Mouse (Mus musculus): Measurements from ENCODE around the gene Aoc2. TPM values are rescaled to one million over a fixed set of nuclear protein-coding genes. Genes with fewer than 3 reads are reported as not detected.
"Not testable (repeated sequence)": the region's sequence is repeated elsewhere in the genome, so short reads cannot be mapped to it uniquely, and the experiment has no call there.

Gene Aoc2
- polyA plus RNA-seq, 1 experiment = 10.6 TPM

GRCm38 (mm10) chr11:101328941-101329635 lies 4.2 kb downstream of the Aoc2 start:
- H3K27ac ChIP-seq (ENCODE audit: insufficient read depth, low read length) = no peak overlapping the region
- H3K27me3 ChIP-seq (ENCODE audit: control insufficient read depth, insufficient read depth, low read length) = no peaks in the 10 kb centered on the region
- peaks cover 11% of the 10 kb centered on the region for H3K36me3 ChIP-seq (ENCODE audit: control insufficient read depth, insufficient read depth, low read length)
- no peak for TF ChIP-seq CTCF (IDR thresholded peaks at IDR 0.05; ENCODE audit: extremely low read depth, insufficient read depth, insufficient read length, insufficient replicate concordance)
- TF ChIP-seq POLR2A (IDR thresholded peaks at IDR 0.05; ENCODE audit: low read depth, low read length) = no peak
- DNase-seq (ENCODE audit: low read depth in 1 of 2, low spot score in 2 of 2) = no peak
- no peak overlapping the region for H3K4me3 ChIP-seq (ENCODE audit: extremely low read depth, insufficient read depth, insufficient read length)
- no peaks in the 10 kb centered on the region for H3K4me1 ChIP-seq (ENCODE audit: control insufficient read depth, insufficient read depth, insufficient read length)
- 87% methylated on average over 6 of the region's 6 CpGs for WGBS

GRCm38 (mm10) chr11:101330371-101330924 lies 5.6 kb downstream of the Aoc2 start, which contains the start of gene Aoc3:
Gene Aoc3, plus strand, starts transcription at chr11:101330605.
- TF ChIP-seq POLR2A (IDR thresholded peaks at IDR 0.05; ENCODE audit: low read depth, low read length) (no peak), CTCF (IDR thresholded peaks at IDR 0.05; ENCODE audit: extremely low read depth, insufficient read depth, insufficient read length, insufficient replicate concordance) (no peak)
- 77% methylated on average over 7 of the region's 7 CpGs for WGBS
- no peak within 1 kb of the TSS for H3K4me3 ChIP-seq (ENCODE audit: extremely low read depth, insufficient read depth, insufficient read length)
- H3K4me1 ChIP-seq (ENCODE audit: control insufficient read depth, insufficient read depth, insufficient read length) = no peaks in the 10 kb centered on the region
- H3K27me3 ChIP-seq (ENCODE audit: control insufficient read depth, insufficient read depth, low read length) = no peaks in the 10 kb centered on the region
- peaks cover 1% of the 10 kb centered on the region; the same call in 1 of the 2 replicates for H3K36me3 ChIP-seq (ENCODE audit: control insufficient read depth, insufficient read depth, low read length)
- H3K27ac ChIP-seq (ENCODE audit: insufficient read depth, low read length) = no peak within 1 kb of the TSS
- no peak for DNase-seq (ENCODE audit: low read depth in 1 of 2, low spot score in 2 of 2)

GRCm38 (mm10) chr11:101330961-101331360 lies 6.1 kb downstream of the Aoc2 start:
- H3K4me1 ChIP-seq (ENCODE audit: control insufficient read depth, insufficient read depth, insufficient read length); H3K27me3 ChIP-seq (ENCODE audit: control insufficient read depth, insufficient read depth, low read length); H3K27ac ChIP-seq (ENCODE audit: insufficient read depth, low read length); H3K36me3 ChIP-seq (ENCODE audit: control insufficient read depth, insufficient read depth, low read length); H3K4me3 ChIP-seq (ENCODE audit: extremely low read depth, insufficient read depth, insufficient read length); DNase-seq (ENCODE audit: low read depth in 1 of 2, low spot score in 2 of 2): not testable (repeated sequence)
- WGBS = 81% methylated on average over 6 of the region's 6 CpGs

GRCm38 (mm10) chr11:101332537-101332936 lies 7.7 kb downstream of the Aoc2 start:
- H3K36me3 ChIP-seq (ENCODE audit: control insufficient read depth, insufficient read depth, low read length) = no peaks in the 10 kb centered on the region
- no peak for DNase-seq (ENCODE audit: low read depth in 1 of 2, low spot score in 2 of 2)
- H3K4me1 ChIP-seq (ENCODE audit: control insufficient read depth, insufficient read depth, insufficient read length) = peaks cover 3% of the 10 kb centered on the region; the same call in 1 of the 2 replicates
- H3K4me3 ChIP-seq (ENCODE audit: extremely low read depth, insufficient read depth, insufficient read length) = no peak overlapping the region
- no peaks in the 10 kb centered on the region for H3K27me3 ChIP-seq (ENCODE audit: control insufficient read depth, insufficient read depth, low read length)
- TF ChIP-seq CTCF (IDR thresholded peaks at IDR 0.05; ENCODE audit: extremely low read depth, insufficient read depth, insufficient read length, insufficient replicate concordance) = no peak
- TF ChIP-seq POLR2A (IDR thresholded peaks at IDR 0.05; ENCODE audit: low read depth, low read length) = no peak
- H3K27ac ChIP-seq (ENCODE audit: insufficient read depth, low read length) = no peak overlapping the region
- WGBS = 74% methylated on average over 3 of the region's 3 CpGs

GRCm38 (mm10) chr11:101334023-101334422 lies 9.2 kb downstream of the Aoc2 start:
- TF ChIP-seq CTCF (IDR thresholded peaks at IDR 0.05; ENCODE audit: extremely low read depth, insufficient read depth, insufficient read length, insufficient replicate concordance) = no peak
- no peak for TF ChIP-seq POLR2A (IDR thresholded peaks at IDR 0.05; ENCODE audit: low read depth, low read length)
- DNase-seq (ENCODE audit: low read depth in 1 of 2, low spot score in 2 of 2) = no peak
- no peaks in the 10 kb centered on the region for H3K36me3 ChIP-seq (ENCODE audit: control insufficient read depth, insufficient read depth, low read length)
- no peak overlapping the region for H3K27ac ChIP-seq (ENCODE audit: insufficient read depth, low read length)
- no peaks in the 10 kb centered on the region for H3K27me3 ChIP-seq (ENCODE audit: control insufficient read depth, insufficient read depth, low read length)
- peaks cover 3% of the 10 kb centered on the region; the same call in 1 of the 2 replicates for H3K4me1 ChIP-seq (ENCODE audit: control insufficient read depth, insufficient read depth, insufficient read length)
- H3K4me3 ChIP-seq (ENCODE audit: extremely low read depth, insufficient read depth, insufficient read length) = no peak overlapping the region
- 77% methylated on average over 10 of the region's 10 CpGs for WGBS

- WGBS = 56% methylated on average over 6 of the region's 6 CpGs
- Histone ChIP-seq H3K36me3 (ENCODE audit: control insufficient read depth, insufficient read depth, low read length) (no peaks in the 10 kb centered on the region), H3K27me3 (ENCODE audit: control insufficient read depth, insufficient read depth, low read length) (no peaks in the 10 kb centered on the region), H3K4me1 (ENCODE audit: control insufficient read depth, insufficient read depth, insufficient read length) (peaks cover 3% of the 10 kb centered on the region; the same call in 1 of the 2 replicates), H3K27ac (ENCODE audit: insufficient read depth, low read length) (no peak overlapping the region), H3K4me3 (ENCODE audit: extremely low read depth, insufficient read depth, insufficient read length) (no peak overlapping the region)
- TF ChIP-seq CTCF (IDR thresholded peaks at IDR 0.05; ENCODE audit: extremely low read depth, insufficient read depth, insufficient read length, insufficient replicate concordance) = no peak
- TF ChIP-seq POLR2A (IDR thresholded peaks at IDR 0.05; ENCODE audit: low read depth, low read length) = no peak
- DNase-seq (ENCODE audit: low read depth in 1 of 2, low spot score in 2 of 2) = no peak
These were observed 9.7 kb downstream of the Aoc2 start for GRCm38 (mm10) chr11:101334516-101334915.

- no peak for DNase-seq (ENCODE audit: low read depth in 1 of 2, low spot score in 2 of 2)
- 89% methylated on average over 9 of the region's 9 CpGs for WGBS
These were observed 10.8 kb downstream of the Aoc2 start for GRCm38 (mm10) chr11:101335685-101336084.

More at GRCm38 (mm10) chr11:101335685-101336084, 10.8 kb downstream of the Aoc2 start:
- no peaks in the 10 kb centered on the region for H3K36me3 ChIP-seq (ENCODE audit: control insufficient read depth, insufficient read depth, low read length)
- H3K27ac ChIP-seq (ENCODE audit: insufficient read depth, low read length) = no peak overlapping the region
- no peaks in the 10 kb centered on the region for H3K27me3 ChIP-seq (ENCODE audit: control insufficient read depth, insufficient read depth, low read length)
- H3K4me3 ChIP-seq (ENCODE audit: extremely low read depth, insufficient read depth, insufficient read length) = no peak overlapping the region
- TF ChIP-seq POLR2A (IDR thresholded peaks at IDR 0.05; ENCODE audit: low read depth, low read length) (no peak), CTCF (IDR thresholded peaks at IDR 0.05; ENCODE audit: extremely low read depth, insufficient read depth, insufficient read length, insufficient replicate concordance) (no peak)
- H3K4me1 ChIP-seq (ENCODE audit: control insufficient read depth, insufficient read depth, insufficient read length) = peaks cover 3% of the 10 kb centered on the region; the same call in 1 of the 2 replicates

All from spleen, adult 2 months (tissue).